Mouse (Mus musculus): ENCODE data around the gene Crtc3.

DNA sequence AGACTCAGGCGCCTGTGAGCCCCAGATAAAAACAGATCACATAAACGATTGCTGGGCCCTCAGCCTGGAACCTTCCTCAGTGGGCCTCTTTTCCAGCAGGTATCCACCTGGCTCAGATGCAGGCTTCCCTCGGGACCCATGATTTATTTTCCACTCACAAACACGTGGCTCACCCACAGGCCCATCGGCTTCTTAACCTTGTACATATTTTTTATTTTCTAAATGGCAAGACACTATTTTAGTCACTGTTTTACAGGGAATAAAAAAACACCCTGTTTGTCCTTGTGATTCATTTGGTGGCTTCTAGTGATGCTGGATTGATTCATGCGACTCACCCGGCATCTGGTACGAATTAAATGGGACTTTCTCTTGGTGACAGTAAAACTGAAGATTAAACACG lies 127.4 kb downstream of the Crtc3 start:
- TF ChIP-seq ZC3H11A (IDR thresholded peaks at IDR 0.05; ENCODE audit: borderline replicate concordance, low read depth, low read length): no peak
- TF ChIP-seq CHD2 (IDR thresholded peaks at IDR 0.05; ENCODE audit: low read depth, low read length): no peak
- no peak for TF ChIP-seq HCFC1 (IDR thresholded peaks at IDR 0.05; ENCODE audit: borderline replicate concordance, insufficient read depth, low read length)

All from ES-E14 (cell line).